Mouse (Mus musculus) cortical plate, adult 2 months (tissue): ENCODE data around the gene Kcnq5.

Experiments used
- CTCF ChIP-seq: fragments of 200-500 bp; IDR thresholded peaks from 2 replicates; pipeline ENCODE4 v1.5.1; 2011; ENCODE audit warnings: mild to moderate bottlenecking, control low read depth, low read length; ENCODE audit not compliant: insufficient read depth; ENCODE audit errors: extremely low read depth
- POLR2A ChIP-seq: fragments of 200-500 bp; IDR thresholded peaks from 2 replicates; pipeline ENCODE4 v1.6.1; 2011; ENCODE audit warnings: mild to moderate bottlenecking, low read length, control low read depth; ENCODE audit not compliant: insufficient read depth; ENCODE audit errors: extremely low read depth

DNA sequence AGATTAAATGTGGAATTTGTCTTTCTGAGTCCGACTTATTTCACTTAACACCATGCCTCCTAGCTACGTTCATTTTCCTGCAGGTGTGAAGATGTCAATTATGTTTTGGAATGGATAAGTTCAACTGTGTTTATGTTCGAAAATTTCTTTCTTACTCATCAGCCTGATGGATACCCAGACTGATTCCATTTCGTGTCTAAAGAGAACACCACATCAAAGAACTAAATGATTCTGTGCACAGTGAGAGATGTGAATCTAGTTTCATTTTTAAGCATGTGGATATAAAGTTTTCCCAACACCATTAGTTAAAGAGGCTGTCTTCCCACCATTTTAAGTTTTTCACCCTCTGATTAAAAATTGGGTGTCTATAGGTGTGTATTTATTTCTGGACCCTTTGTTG, 357.7 kb downstream of the Kcnq5 start:
- TF ChIP-seq POLR2A, result no peak
- no peak for TF ChIP-seq CTCF
